Mouse (Mus musculus) A20 (cell line): Measurements from ENCODE around the gene Psmd14.

Experiments used
- DNase-seq: peaks from one replicate; pipeline ENCODE4 v3.0.0-alpha.2; 2011; ENCODE audit warnings: low read depth, low spot score

The Psmd14 gene

GRCm38 (mm10) chr2:61760044-61760443, 48.5 kb downstream of the Psmd14 start:
- no peak for DNase-seq

DNA sequence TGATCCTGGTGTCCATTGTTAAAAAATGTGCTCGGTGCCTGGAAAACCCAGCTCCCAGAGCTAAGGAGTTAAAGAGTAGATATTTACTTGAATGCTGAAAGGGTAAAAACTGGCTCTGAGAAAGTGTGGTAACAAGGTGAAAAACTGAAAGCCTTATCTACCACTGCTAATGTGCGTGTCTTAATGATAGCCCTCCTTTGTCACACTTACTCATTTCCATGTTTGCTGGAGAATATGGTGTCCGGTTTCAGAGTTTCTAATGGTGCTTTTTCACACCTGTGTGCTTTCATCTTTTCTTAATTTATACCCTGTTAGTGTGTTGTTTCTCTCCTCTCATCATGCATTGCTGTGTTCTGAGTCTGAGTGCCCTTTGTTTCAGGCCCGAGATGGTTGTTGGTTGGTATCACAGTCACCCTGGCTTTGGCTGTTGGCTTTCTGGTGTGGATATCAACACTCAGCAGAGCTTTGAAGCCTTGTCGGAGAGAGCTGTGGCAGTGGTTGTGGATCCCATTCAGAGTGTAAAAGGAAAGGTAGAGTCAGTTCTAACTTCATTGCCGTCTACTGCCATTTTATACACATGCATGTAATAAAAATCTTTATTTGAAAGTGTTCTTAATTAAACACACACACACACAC, 53.1 kb downstream of the Psmd14 start:
- DNase-seq = no peak

GRCm38 (mm10) chr2:61765526-61765925, 54.0 kb downstream of the Psmd14 start:
- DNase-seq = no peak

DNA sequence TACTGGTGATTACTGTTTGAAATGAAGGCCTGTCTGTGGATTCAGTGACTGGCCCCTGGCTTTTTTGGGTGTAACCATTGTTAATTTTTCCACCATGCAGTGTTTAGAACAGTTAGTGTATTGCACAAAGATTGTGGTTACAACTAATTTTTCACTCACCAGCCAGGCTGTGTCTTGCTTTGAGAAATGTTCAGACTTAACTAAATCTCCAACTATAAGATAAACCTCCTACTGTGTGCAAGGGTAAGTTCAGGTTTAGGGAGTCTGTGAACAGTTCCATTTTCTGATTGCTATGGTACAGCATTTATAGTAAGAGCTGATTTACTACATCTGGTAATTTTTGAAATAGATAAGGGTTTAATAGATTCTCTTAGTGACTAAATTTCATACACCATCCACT, 69.3 kb downstream of the Psmd14 start:
- DNase-seq = no peak

- no peak for DNase-seq
Measured at GRCm38 (mm10) chr2:61794960-61795359, 83.5 kb downstream of the Psmd14 start.

GRCm38 (mm10) chr2:61798048-61798447, 86.6 kb downstream of the Psmd14 start:
- no peak for DNase-seq

DNA sequence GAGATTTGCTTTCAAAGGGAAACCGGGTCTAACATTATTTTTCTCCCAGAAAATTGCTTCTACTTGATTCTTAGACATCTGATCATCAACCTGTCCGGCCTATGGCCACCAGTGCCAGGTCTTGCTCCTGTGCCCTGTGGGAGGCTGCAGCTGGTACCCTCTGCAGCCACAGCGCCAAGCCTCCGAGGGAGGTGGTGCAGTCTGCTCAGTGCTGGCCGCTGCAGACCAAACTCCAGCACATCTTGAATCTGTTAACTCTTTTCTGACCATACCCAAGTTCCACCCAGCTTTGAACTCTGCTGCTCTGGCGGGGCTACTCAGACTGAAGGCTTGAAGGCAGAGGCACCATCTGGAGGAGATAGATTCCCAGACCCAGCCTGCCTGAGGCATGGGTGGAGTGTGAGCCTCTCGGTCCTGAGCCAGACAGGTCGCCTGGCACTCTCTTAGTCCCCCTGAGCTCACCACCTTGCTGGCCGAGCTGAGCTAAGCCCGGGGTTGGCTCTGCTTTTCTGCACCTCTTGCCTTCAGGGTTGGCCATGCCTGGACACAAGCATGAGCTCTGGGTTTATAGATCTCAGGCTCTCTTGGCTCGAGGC, 91.3 kb downstream of the Psmd14 start, which contains the start of gene Tbr1:
TSS of gene Tbr1 (plus strand) at position 275 of the 596 bp plus-strand sequence.
- no peak for DNase-seq

DNA sequence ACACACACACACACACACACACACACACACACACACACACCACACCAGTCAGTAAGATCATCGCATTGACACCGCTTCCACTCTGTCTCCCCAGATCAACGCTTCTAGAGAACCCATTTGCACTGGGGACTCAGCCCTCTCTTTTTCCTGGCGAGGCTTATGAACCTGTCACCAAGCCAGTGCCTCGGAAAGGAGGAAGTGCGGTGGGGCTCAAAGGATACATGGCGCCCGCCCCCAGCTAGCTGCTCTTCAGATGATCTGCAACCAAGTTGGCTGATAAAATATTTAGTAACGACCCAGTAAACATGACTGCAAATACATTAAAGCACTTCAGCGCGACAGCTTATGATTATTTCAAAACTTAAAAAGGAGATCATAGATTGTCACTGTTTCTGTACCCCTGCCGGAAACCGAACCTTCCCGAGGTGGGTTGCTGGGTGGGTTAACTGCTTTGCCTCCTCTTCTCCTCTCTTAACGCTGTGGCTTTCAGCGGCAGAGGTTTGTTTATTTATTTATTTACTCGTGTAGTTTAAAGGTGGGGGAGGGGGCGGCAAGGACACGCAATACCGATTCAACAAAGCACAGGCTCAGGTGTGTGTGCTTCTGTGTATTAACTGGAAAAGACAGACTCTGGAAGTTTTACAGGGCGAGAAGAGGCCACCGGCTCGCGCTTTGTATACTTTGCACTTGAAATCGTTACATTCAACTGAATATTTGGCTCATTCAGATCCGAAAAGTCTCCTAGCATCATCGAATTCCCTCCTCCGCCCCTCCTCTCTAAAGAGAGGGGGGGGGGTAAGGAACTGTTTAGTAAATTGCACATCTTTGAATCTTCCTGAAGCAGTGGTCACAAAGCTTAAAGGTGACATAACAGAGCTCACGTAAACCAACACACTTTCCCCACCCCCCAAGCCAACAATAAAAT, 92.2 kb downstream of the Psmd14 start:
- DNase-seq = no peak

DNA sequence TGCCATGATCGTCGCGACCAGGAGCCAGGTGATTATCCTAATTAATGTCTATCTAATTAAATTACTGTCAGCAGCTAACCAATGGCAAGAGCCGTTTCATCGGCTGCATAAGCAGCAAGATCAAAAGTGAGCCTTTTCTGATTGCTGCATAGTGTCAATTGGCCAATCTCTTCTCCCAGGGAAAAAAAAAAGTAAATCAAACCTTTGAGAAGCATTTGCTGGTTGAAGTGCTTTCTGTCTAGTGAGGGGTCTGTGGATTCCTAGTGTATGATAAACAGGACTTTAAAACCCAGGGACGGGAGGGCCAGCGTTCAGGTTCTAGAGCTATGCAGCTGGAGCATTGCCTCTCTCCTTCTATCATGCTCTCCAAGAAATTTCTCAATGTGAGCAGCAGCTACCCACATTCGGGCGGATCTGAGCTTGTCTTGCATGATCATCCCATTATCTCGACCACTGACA, 92.9 kb downstream of the Psmd14 start:
- DNase-seq = no peak

- DNase-seq = no peak
Measured at GRCm38 (mm10) chr2:61804841-61805540, 93.5 kb downstream of the Psmd14 start.

GRCm38 (mm10) chr2:61805541-61806345, 94.2 kb downstream of the Psmd14 start:
- DNase-seq = no peak

GRCm38 (mm10) chr2:61806346-61806825, 94.9 kb downstream of the Psmd14 start:
- no peak for DNase-seq

DNA sequence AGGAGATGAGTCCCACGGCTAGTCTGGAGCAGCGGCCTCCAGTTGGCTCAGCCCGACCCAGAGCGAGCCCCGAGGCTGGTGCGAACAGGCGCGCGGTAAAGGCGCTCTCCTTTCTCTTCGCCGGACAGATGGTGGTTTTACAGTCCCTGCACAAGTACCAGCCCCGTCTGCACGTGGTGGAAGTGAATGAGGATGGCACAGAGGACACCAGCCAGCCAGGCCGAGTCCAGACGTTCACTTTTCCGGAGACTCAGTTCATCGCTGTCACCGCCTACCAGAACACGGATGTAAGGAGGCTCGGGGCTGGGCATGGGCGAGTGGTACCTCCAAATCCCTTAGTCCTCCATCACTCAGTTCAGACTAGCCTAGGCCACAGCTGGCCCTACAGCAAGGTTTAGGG, 95.7 kb downstream of the Psmd14 start:
- DNase-seq = no peak

DNA sequence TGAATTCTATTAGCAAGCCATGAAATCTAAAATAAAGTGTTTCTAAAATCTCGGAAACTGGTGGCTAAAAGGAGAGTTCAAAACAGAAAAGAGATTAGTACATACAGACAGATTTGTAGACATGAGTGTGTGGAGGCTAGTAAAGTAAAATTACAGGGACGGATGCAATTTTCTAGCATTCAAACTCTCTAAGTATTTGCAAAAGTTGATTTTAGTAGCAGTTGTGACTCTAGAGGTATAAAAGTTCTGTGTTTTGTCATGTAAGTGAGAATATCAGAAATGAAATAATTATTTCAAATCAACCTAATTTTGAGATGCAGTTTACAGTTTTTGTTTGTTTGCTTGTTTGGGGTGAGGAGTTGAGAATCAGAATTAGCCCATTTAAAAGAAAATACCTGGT, 96.3 kb downstream of the Psmd14 start:
- no peak for DNase-seq

- no peak for DNase-seq
Measured at GRCm38 (mm10) chr2:61808776-61809175, 97.3 kb downstream of the Psmd14 start.

DNA sequence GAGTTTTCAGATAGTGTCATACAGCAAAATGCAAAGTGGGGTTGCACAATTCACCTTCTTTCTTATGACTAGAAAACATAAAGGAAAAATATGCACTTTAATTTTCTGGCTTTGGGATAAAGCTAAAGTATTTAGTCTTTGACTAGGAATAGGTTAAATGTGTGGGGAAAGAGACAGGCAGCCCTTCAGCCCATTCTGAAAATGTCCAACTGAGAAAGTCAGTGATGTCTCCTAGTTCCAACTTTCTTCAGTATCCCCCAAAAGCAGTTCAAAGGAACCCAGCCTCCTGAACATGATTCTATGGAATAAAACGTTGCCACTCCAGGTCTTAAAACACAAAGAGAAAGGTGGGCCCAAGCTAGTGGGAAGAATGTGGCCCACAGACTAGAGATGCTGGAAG, 97.9 kb downstream of the Psmd14 start:
- no peak for DNase-seq

DNA sequence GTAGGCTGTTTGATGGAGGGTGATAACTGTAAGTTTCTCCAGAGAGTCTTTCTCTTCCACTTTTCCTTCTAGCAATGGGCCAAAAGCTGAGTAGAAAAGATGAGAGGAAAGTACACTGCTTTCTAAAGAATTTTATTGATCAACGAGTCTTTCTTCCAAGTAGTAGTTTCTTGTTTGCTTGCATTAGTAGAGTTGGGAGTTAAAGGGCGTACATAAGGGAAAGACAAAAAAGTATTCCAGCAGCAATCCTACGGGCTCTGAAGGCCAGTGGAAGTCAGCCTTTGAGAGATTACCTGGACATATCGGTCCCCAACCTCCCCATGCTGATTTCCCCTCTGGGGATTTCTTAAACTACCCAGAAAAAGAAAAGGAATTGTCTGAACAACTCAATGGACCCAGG, 99.3 kb downstream of the Psmd14 start:
- DNase-seq = no peak

DNA sequence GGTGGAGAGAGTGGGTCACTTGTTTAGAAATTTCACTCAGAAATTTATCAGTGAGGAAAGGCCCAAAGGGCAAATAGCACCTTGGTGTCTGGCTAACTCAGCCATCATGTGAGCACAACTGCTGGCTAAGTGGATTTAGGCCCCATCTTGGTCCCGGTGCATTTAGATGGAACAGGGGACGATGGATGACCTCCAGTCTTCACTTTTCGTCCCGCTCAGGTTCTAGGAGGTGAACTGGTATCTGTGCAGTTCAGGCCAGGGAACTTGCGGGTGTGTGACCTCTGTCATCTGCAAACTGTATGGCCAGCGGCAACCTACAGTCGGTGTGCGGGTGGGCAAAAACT, 99.6 kb downstream of the Psmd14 start:
- no peak for DNase-seq

DNA sequence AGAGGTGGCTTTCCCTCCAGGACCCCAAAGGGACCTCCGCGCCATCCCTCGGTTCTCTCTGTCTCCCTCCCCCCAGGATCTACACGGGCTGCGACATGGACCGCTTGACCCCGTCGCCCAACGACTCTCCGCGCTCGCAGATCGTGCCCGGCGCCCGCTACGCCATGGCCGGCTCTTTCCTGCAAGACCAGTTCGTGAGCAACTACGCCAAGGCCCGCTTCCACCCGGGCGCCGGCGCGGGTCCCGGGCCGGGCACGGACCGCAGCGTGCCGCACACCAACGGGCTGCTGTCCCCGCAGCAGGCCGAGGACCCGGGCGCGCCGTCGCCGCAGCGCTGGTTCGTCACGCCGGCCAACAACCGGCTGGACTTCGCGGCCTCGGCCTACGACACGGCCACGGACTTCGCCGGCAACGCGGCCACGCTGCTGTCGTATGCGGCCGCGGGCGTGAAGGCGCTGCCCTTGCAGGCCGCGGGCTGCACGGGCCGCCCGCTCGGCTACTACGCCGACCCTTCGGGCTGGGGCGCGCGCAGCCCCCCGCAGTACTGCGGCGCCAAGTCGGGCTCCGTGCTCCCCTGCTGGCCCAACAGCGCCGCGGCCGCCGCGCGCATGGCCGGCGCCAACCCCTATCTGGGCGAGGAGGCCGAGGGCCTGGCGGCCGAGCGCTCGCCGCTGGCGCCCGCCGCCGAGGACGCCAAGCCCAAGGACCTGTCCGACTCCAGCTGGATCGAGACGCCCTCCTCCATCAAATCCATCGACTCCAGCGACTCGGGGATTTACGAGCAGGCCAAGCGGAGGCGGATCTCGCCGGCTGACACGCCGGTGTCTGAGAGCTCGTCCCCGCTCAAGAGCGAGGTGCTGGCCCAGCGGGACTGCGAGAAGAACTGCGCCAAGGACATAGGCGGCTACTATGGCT, 100.3 kb downstream of the Psmd14 start:
- no peak for DNase-seq

DNA sequence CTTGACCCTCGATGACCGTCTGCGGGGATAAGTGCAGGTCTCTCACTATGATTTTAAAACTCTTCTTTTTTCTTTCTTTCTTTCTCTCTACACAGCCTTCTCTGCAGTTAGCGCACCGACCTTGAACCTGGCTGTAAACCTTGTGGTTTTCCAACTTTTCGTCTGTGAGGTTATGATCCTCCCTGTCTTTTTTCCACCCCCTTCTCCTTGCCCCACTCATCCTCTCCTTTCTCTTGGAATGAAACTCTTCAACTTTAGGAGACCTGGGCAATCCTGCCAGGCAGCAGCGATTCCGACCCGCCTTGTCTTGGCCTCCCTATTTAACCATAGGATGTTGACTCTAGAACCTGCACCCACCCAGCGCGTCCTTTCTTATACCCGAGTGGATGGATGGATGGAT, 101.0 kb downstream of the Psmd14 start:
- DNase-seq = no peak
